Mouse (Mus musculus) liver, embryonic 14.5 days (tissue): ENCODE data around the gene Polr3gl.
A peak's percentile ranks its signal among the peaks of the same experiment; 100 is the strongest.

ENCODE experiments used
- CTCF ChIP-seq: IDR thresholded peaks from 2 replicates; pipeline ENCODE4 v1.5.1; 2016; ENCODE audit warnings: antibody characterized with exemption, low read depth, control low read depth
- EP300 ChIP-seq: IDR thresholded peaks from 2 replicates; pipeline ENCODE4 v1.6.1; 2016; ENCODE audit warnings: antibody characterized with exemption, low read depth

DNA sequence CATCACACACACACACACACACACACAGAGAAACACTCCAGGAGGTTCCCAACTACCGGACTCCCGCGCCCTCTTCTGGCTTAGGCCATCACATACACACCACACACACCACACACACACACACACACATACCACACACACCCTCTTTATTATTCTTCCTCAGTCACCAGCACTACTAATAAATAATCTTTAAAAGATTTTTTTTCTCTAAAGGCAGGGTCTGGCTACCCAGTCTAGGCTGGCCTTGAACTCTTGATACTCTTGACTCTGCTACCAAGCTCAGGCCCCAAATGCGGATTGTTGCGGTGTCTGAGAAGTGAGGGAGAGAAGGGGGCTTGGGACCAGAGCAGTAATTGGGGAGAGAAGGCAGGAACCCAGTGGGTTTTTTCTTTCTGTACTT lies 870 bp upstream of the Polr3gl start:
- TF ChIP-seq CTCF (0 out of 2 replicates have a peak, but pooled peaks have one; percentile 14), EP300 (no peak)
